Mouse (Mus musculus) mouse embryonic stem cell (cell line): ENCODE results near the gene Anapc4.

ENCODE experiments used
- in situ Hi-C, 2 experiments: fragments of 300-500 bp; cut with MboI; formaldehyde crosslinking; loops; 1 replicate in 1 of 2; 3 replicates in 1 of 2; pipeline ENCODE4 v1.14.3; 2019 to 2020; ENCODE audit warnings: low sequenced_read_pairs in 2 of 2, low pct_unique_long_range_greater_than_20kb in 1 of 2, mixed read lengths in 1 of 2; ENCODE audit not compliant: unreplicated experiment in 1 of 2

Gene Anapc4

DNA sequence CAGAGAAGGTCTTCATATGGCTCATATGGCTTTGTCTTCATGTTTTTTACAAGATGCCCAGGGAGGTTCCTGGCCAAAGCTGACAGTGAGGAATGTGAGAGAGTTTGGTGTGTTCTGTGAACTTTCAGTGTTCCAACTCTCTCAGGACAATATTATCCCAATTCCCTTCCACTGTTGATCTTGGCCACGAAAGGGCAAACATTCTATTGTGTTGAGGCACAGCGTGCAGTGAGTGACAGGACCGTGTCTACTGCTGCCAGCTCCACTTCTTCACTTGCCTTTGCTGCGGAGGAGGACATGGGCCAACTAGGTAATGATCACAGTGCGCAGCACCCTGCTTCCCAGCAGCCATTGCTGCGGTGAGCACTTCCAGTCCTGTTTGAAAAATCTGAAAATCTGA lies 82.4 kb downstream of the Anapc4 start:
- in situ Hi-C loops, result no loop called here
